Mouse (Mus musculus) splenic B cell, adult 2 months (primary cell): ENCODE results near the gene Rft1.
"Not testable (repeated sequence)": the region's sequence is repeated elsewhere in the genome, so short reads cannot be mapped to it uniquely, and the experiment has no call there.

ENCODE experiments used
- DNase-seq: peaks from one replicate; pipeline ENCODE4 v3.0.0-alpha.2; 2011; ENCODE audit warnings: low read depth, low spot score
- H3K27me3 ChIP-seq: 2 replicates; pipeline ENCODE4 v1.6.1; 2012; ENCODE audit warnings: mild to moderate bottlenecking, low read length, moderate library complexity, mixed read lengths; ENCODE audit not compliant: control insufficient read depth, poor library complexity, insufficient read depth, severe bottlenecking
- H3K36me3 ChIP-seq: 2 replicates; pipeline ENCODE4 v1.6.1; 2012; ENCODE audit warnings: mild to moderate bottlenecking, low read length, moderate library complexity, mixed read lengths; ENCODE audit not compliant: control insufficient read depth, poor library complexity, insufficient read depth, severe bottlenecking

Rft1 gene

DNA sequence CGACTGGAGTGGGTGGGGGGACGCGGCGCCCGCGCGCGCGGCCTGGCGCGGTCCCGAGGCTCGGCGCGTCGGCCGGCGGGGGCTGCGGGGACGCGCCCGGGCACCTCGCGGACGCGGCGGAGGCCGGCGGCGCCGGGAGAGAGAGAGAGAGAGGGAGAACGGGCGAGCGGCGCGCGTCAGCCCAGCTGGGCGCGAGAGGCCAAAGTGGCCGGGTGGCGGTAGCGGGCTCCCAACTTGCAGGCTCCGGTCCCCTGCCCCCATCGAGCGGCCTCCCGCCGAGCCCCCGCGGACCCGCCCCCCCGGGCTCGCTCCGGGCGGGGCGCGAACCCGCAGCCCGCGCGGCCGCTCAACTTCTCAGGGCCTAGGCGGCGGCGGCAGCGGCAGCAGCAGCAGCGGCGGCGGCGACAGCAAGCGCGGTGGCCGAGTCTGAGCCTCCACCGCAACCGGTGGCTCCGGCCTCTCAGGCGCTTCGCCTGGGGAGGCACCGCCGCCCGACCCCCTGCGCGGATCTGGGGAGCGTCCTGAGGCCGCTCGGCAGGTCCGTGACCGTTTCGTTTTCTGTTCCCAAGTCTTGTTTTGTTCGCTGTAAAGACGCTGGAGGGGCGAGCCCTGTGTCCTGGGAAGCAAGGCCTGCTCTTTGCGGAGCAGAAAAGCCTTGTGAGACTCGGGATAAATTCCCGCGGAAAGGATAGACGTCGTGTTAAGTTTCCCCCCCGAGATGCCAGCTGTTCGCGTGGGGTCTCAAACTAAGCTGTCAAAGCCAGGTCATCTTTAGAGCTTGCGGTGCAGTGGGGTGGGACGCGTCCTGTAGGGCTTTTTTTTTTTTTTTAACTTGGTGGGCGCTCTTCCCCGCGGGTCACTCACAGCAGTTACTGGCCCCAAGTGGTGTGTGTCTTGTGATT is 62.1 kb downstream of the Rft1 start:
- peak; percentile 49 for DNase-seq
- Histone ChIP-seq H3K27me3 (no peaks in the 10 kb centered on the region), H3K36me3 (no peaks in the 10 kb centered on the region)

DNA sequence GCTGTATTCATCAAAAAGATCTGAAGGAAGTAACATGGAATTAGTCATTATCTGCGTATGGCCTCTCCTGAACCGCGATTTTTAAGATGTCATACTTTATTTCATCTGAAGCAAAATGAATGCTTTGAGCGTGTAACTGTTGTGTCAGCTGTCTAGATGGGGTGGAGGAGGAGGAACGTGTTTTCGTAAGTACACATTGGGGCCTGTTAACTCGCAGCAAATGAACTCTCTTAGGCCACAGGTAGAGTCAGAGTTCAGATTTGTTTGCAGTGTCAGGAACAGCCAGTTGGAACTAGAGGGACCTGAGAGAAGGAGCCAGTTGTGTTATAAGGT is 62.8 kb downstream of the Rft1 start:
- peak; percentile 39 for DNase-seq
- Histone ChIP-seq H3K36me3 (no peaks in the 10 kb centered on the region), H3K27me3 (no peaks in the 10 kb centered on the region)

DNA sequence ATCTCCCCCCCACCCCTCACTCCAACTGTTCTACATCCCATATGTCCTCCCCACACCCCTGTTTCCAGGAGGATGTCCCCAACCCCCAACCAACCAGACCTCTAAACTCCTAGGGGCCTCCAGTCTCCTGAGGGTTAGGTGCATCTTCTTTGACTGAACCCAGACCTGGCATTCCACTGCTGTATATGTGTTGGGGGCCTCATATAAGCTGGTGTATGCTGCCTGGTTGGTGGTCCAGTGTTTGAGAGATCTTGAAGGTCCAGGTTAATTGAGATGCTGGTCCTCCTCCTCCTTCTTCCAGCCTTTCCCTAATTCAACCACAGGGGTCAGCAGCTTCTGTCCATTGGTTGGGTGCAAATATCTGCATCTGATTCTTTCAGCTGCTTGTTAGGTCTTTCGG is 64.5 kb downstream of the Rft1 start:
- not testable (repeated sequence) for DNase-seq, H3K27me3 ChIP-seq, H3K36me3 ChIP-seq

DNA sequence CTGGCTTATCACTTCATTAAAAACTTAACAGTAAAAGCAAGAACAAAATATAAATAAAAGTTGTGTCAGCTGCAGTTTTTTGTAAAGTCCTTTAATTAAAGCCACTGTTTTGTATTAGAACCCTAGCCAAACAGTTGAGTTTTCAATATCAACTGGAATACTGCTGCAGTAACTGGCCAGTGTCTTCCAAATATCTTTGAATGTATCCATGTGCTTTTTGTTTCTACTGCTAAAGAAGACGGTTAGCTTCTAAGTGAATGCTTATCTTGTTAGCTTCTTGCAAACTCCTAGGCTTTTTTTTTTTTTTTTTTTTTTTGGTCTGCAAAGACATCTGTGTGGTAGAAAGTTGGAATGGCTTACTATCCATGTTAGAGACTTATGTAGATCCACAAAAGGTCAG is 65.4 kb downstream of the Rft1 start:
- no peak for DNase-seq
- Histone ChIP-seq H3K27me3 (no peaks in the 10 kb centered on the region), H3K36me3 (no peaks in the 10 kb centered on the region)

DNA sequence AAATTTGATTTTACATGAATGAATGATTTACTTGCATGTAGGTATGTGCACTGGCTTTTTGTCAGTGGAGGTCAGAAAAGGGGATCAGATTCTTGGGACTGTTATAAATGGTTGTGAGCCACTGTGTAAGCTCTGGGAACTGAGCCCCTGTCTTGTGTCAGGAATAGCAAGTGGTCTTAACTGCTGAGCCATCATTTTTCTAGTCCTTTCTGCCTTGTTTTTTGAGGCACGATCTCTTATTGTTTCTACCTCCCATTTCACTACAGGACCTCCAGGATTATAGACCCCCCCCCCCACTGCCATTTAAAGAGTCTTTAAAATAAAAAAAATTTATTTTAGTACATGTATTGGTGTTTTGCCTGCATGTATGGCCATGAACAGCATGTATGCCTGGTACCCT is 67.7 kb downstream of the Rft1 start:
- no peaks in the 10 kb centered on the region for H3K27me3 ChIP-seq
- no peak for DNase-seq
- H3K36me3 ChIP-seq: no peaks in the 10 kb centered on the region

DNA sequence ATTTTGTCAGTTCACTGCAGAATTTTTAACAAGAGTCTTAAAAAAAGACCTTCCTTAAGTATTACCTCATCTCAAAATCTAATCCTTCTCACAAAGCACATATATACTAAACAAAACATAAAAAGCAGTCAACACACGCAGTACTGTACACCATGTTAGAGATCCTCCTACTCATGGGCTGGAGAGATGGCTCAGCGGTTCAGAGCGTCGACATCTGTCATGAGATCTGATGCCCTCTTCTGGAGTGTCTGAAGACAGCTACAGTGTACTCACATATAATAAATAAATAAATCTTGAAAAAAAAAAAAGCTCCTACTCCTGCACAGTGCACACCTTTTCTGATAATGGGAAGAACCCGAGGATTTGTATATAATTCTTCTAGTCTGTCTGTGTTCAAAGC is 68.2 kb downstream of the Rft1 start:
- peak; percentile 38 for DNase-seq
- no peaks in the 10 kb centered on the region for H3K27me3 ChIP-seq
- no peaks in the 10 kb centered on the region for H3K36me3 ChIP-seq

DNA sequence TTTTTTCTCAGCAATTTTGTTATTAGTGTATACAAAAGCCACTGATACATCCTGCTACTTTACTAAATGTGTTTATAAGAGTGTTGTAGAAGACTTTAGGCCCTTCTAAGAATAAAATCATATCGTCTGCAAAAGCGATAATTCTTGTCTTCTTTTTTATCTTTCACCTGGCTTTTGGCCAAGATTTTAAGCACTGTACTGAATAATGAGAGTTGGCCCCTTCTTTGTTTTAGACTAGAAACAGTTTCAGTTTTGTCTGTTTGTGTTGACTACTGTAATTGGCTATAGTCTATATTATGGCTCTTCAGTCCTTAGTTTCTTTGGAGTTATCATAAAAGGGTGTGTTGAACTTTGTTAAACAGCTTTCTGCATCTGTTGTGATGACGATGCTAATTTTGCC is 77.7 kb downstream of the Rft1 start:
- no peak for DNase-seq
- no peaks in the 10 kb centered on the region for H3K36me3 ChIP-seq
- no peaks in the 10 kb centered on the region for H3K27me3 ChIP-seq

DNA sequence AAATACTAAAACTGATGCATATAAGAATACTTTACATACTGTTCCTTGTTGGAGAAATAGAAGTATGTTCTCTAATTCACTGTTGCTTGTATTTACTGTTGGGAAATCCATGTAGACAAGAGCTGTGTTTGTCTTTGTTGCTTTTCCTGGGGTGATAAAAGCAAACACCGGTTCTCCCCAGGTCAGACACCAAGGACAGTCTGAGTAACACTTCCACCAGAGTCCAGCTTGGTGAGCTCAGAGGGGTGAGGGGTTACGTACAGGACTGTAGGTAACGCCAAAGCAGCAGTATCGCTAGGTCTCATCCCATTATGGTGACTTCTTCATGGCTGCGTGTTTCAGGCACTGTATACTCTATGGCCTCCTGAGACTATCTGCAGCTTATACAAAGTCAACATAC is 80.5 kb downstream of the Rft1 start:
- Histone ChIP-seq H3K36me3 (no peaks in the 10 kb centered on the region), H3K27me3 (no peaks in the 10 kb centered on the region)
- DNase-seq: no peak

DNA sequence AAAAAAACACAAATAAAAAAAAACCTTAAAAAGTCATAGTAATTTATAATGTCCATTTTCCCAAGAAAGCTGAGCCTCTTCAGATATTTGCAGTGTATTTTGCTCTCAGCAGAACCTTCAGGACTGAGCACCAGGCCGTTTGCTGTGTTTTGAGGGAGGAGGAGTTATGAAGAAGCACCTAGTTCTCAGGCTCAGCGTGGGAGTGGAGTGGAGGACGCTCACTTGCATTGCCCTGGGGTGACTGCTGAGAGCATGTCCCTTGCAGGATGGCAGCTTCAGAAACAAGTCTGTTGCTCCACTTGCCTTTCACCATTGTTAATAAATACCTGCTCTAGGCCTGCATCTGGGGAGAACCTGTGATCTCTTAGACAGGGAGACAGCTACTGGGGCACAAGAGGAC is 81.7 kb downstream of the Rft1 start:
- Histone ChIP-seq H3K27me3 (no peaks in the 10 kb centered on the region), H3K36me3 (no peaks in the 10 kb centered on the region)
- DNase-seq: no peak

DNA sequence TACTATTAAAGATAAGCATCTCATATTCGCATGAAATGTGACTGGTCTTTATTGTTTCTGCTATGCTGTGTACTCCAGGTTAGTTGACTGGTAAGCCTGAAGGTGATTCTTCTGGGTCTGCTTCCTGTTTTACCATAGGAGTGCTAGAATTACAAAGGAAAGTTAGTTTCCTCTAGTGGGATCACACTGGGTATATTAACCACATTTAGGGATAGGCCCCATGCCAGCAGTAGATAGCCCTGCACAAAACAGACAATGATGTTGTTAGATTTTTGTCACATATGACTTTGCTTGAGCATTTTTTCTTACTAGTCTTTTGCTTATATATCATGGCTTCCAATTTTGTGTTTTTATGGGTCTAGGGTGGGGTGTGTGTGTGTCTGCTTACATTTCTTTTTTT is 82.3 kb downstream of the Rft1 start:
- DNase-seq: no peak
- Histone ChIP-seq H3K36me3 (no peaks in the 10 kb centered on the region), H3K27me3 (no peaks in the 10 kb centered on the region)
